Mouse (Mus musculus): Measurements from ENCODE around the gene Epb42. TPM values are rescaled to one million over a fixed set of nuclear protein-coding genes. Genes with fewer than 3 reads are reported as not detected.
"Not testable (repeated sequence)": the region's sequence is repeated elsewhere in the genome, so short reads cannot be mapped to it uniquely, and the experiment has no call there.

The Epb42 gene
- polyA plus RNA-seq, 1 experiment from 2014 or later, result 1.4 TPM

DNA sequence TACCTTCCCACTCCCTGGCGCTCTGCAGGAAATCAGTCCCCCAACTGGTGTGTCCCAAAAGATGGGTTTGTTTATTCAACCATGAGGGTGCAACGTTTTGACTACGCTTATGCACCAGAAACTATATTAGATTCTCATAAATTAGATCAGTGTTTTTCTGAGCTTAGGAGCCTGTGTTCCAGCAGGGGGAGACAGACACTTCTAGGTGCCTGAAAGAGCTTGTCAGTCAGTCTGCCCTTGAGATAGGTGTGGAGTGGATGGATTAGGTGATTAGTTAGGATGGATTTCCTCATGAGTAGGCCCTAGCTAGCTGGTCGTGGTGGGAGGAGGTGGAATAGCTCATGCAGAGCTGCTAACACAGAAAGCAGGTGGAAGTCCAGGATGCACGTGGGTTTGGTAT is 4.2 kb upstream of the Epb42 start:
- ATAC-seq, result peak; percentile 28
- 29% methylated on average over 5 of the region's 5 CpGs for WGBS

DNA sequence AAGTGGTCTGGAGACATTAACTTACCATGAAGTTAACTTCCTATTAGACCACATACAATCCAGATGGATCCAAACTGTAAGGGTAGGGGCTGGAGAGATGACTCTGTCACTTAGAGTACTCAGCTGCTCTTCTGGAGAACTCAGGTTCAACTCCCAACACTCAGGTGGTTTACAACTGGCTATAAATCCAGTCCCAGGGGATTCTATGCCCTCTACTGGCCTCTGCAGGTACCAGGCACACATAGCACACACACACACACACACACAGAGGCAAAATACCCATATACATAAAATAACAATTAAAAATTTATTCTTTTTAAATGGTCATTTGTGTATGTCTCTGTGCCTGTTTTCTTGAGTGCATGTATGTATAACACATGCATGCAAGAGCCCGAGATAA is 2.5 kb upstream of the Epb42 start:
- no peaks in the 10 kb centered on the region for H3K36me3 ChIP-seq (ENCODE audit: insufficient read depth, low read length)
- 95% methylated on average over 1 of the region's 1 CpGs for WGBS
- H3K4me3 ChIP-seq (ENCODE audit: low read depth, low read length), result no peak overlapping the region
- H3K27me3 ChIP-seq (replicated peaks; ENCODE audit: insufficient read depth, low read length), result no peaks in the 10 kb centered on the region
- H3K4me2 ChIP-seq (replicated peaks; ENCODE audit: low read depth, low read length), result no peak overlapping the region
- H3K9ac ChIP-seq (replicated peaks; ENCODE audit: low read depth), result no peak overlapping the region
- no peak for DNase-seq (ENCODE audit: low spot score)
- H3K9me3 ChIP-seq (ENCODE audit: low read length), result no peaks in the 10 kb centered on the region
- TF ChIP-seq CTCF (IDR thresholded peaks at IDR 0.05) (no peak), EP300 (IDR thresholded peaks at IDR 0.05) (no peak)
- no peak overlapping the region for H3K27ac ChIP-seq (ENCODE audit: low read length)
- no peak for ATAC-seq
- H3K4me1 ChIP-seq (ENCODE audit: insufficient read depth, low read depth, low read length), result no peaks in the 10 kb centered on the region

More for the DNA sequence above, 4.2 kb upstream of the Epb42 start:
- peak; percentile 78 for DNase-seq (ENCODE audit: low spot score)
- no peaks in the 10 kb centered on the region for H3K4me1 ChIP-seq (ENCODE audit: insufficient read depth, low read depth, low read length)
- no peaks in the 10 kb centered on the region for H3K27me3 ChIP-seq (replicated peaks; ENCODE audit: insufficient read depth, low read length)
- no peaks in the 10 kb centered on the region for H3K36me3 ChIP-seq (ENCODE audit: insufficient read depth, low read length)
- no peak overlapping the region for H3K27ac ChIP-seq (ENCODE audit: low read length)
- H3K9ac ChIP-seq (replicated peaks; ENCODE audit: low read depth), result no peak overlapping the region
- H3K4me2 ChIP-seq (replicated peaks; ENCODE audit: low read depth, low read length), result no peak overlapping the region
- TF ChIP-seq CTCF (IDR thresholded peaks at IDR 0.05) (peak; percentile 83), EP300 (IDR thresholded peaks at IDR 0.05) (no peak)
- no peaks in the 10 kb centered on the region for H3K9me3 ChIP-seq (ENCODE audit: low read length)
- H3K4me3 ChIP-seq (ENCODE audit: low read depth, low read length), result no peak overlapping the region

DNA sequence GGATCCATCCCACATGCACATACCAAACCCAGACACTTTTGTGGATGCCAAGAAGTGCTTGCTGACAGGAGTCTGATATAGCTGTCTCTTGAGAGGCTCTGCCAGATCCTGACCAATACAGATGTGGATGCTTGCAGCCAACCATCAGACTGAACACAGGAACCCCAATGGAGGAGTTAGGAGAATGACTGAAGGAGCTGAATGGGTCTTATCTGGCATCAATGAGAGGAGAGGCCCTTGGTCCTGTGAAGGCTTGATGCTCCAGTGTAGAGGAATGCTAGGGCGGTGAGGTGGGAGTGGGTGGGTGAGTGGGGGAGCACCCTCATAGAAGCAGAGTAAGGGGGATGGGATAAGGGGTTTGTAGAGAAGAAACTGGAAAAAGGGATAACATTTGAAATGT is 2.0 kb upstream of the Epb42 start:
- not testable (repeated sequence) for H3K4me2 ChIP-seq (replicated peaks; ENCODE audit: low read depth, low read length); H3K36me3 ChIP-seq (ENCODE audit: insufficient read depth, low read length); H3K4me3 ChIP-seq (ENCODE audit: low read depth, low read length); H3K9me3 ChIP-seq (ENCODE audit: low read length); ATAC-seq; H3K4me1 ChIP-seq (ENCODE audit: insufficient read depth, low read depth, low read length); DNase-seq (ENCODE audit: low spot score); H3K9ac ChIP-seq (replicated peaks; ENCODE audit: low read depth); H3K27ac ChIP-seq (ENCODE audit: low read length); H3K27me3 ChIP-seq (replicated peaks; ENCODE audit: insufficient read depth, low read length)
- WGBS, result 94% methylated on average over 1 of the region's 1 CpGs

DNA sequence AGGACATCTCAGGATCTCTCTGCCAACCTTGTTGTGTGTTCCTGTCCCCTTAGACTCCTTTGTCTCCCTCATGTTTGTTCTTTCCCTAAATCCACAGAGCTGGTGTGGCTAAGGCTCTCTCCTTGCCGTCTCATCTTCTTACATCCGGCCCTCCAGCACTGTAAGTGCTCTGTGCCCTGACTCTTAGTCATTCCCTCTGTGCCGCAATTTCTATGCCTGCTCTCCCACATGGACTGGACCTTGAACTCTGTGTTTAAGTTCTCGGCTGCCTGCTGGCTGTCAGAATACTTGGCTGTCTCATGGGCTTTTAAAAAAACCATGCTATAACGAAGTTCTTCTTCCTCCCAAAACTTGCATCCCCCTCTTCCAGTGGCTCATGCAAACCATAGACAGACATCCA is 14.0 kb downstream of the Epb42 start:
- no peak overlapping the region for H3K4me2 ChIP-seq (replicated peaks; ENCODE audit: low read depth, low read length)
- no peak overlapping the region for H3K27ac ChIP-seq (ENCODE audit: low read length)
- no peak for TF ChIP-seq EP300 (IDR thresholded peaks at IDR 0.05)
- TF ChIP-seq CTCF (IDR thresholded peaks at IDR 0.05), result no peak
- no peaks in the 10 kb centered on the region for H3K9me3 ChIP-seq (ENCODE audit: low read length)
- H3K9ac ChIP-seq (replicated peaks; ENCODE audit: low read depth), result no peak overlapping the region
- DNase-seq (ENCODE audit: low spot score) (no peak), ATAC-seq (no peak)
- WGBS, result 43% methylated on average over 5 of the region's 5 CpGs
- H3K4me1 ChIP-seq (ENCODE audit: insufficient read depth, low read depth, low read length), result no peaks in the 10 kb centered on the region
- H3K4me3 ChIP-seq (ENCODE audit: low read depth, low read length), result no peak overlapping the region
- H3K36me3 ChIP-seq (ENCODE audit: insufficient read depth, low read length), result no peaks in the 10 kb centered on the region
- H3K27me3 ChIP-seq (replicated peaks; ENCODE audit: insufficient read depth, low read length), result no peaks in the 10 kb centered on the region

DNA sequence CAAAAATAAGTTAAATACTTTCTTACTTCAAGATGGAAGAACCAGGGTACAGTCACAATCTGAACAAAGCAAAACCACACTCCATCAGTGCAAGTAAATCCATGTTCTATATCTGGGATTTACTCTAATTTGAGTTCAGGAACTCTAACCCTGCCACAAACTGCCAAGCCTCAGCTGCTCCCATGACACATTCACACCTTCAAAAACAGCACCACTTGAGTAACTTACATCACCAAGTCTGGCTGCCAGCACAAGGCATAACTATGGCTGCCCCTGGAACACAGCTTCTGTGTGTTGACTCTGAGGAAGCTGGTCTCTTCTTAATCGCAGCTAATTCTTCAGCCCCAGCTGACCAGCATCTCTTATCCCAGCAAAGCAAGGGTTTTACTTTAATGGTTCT is 19.7 kb downstream of the Epb42 start:
- DNase-seq (ENCODE audit: low spot score) (no peak), ATAC-seq (no peak)
- Histone ChIP-seq H3K4me2 (replicated peaks; ENCODE audit: low read depth, low read length) (no peak overlapping the region), H3K36me3 (ENCODE audit: insufficient read depth, low read length) (peaks cover 26% of the 10 kb centered on the region), H3K4me3 (ENCODE audit: low read depth, low read length) (no peak overlapping the region), H3K27me3 (replicated peaks; ENCODE audit: insufficient read depth, low read length) (no peaks in the 10 kb centered on the region), H3K9ac (replicated peaks; ENCODE audit: low read depth) (no peak overlapping the region), H3K9me3 (ENCODE audit: low read length) (no peaks in the 10 kb centered on the region), H3K4me1 (ENCODE audit: insufficient read depth, low read depth, low read length) (no peaks in the 10 kb centered on the region), H3K27ac (ENCODE audit: low read length) (no peak overlapping the region)
- 97% methylated on average over 1 of the region's 1 CpGs for WGBS
- TF ChIP-seq CTCF (IDR thresholded peaks at IDR 0.05) (no peak), EP300 (IDR thresholded peaks at IDR 0.05) (no peak)

DNA sequence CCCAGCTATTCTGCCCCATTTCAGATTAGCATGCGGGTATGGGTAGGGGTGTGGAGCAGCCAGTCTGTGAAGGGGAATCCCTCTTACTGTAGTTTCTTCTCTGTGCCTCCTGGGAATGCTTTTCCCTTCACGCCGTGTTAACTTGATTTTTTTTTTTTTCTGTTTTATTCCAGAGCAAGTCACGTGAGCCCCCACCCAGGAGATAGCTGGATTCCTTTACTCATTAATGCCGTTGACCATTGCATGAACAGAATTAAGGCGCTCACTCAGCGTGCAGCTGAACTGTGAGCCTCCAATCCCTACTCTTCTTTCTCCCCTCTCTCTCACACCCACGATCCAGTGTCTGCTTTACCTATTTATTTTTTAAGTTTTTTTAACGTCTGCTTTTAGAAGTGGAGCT is 20.6 kb downstream of the Epb42 start:
- ATAC-seq, result no peak
- WGBS, result 85% methylated on average over 9 of the region's 9 CpGs
- peaks cover 35% of the 10 kb centered on the region for H3K36me3 ChIP-seq (ENCODE audit: insufficient read depth, low read length)

DNA sequence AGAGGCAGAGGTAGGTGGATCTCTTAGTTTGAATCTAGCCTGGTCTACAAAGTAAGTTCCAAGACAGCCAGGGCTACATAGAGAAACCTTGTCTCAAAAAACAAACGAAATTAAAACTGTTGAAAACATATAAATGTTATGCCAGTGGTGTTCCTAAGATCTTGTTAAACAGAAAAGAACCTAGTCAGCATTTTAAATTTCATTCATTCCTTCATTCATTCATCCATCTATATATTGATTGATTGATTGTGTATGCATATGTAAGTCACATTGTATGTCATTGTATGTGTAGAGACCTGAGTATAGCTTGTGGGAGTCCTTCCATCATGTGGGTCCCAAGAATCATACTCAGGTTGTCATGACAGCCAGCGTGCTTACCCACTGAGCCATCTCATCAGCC is 21.4 kb downstream of the Epb42 start:
- Histone ChIP-seq H3K4me1 (ENCODE audit: insufficient read depth, low read depth, low read length) (no peaks in the 10 kb centered on the region), H3K27ac (ENCODE audit: low read length) (no peak overlapping the region), H3K4me2 (replicated peaks; ENCODE audit: low read depth, low read length) (no peak overlapping the region), H3K36me3 (ENCODE audit: insufficient read depth, low read length) (peaks cover 38% of the 10 kb centered on the region), H3K27me3 (replicated peaks; ENCODE audit: insufficient read depth, low read length) (no peaks in the 10 kb centered on the region), H3K9ac (replicated peaks; ENCODE audit: low read depth) (no peak overlapping the region), H3K4me3 (ENCODE audit: low read depth, low read length) (no peak overlapping the region), H3K9me3 (ENCODE audit: low read length) (no peaks in the 10 kb centered on the region)
- no peak for DNase-seq (ENCODE audit: low spot score)
- ATAC-seq, result no peak
- WGBS, result 82% methylated on average over 2 of the region's 2 CpGs
- TF ChIP-seq CTCF (IDR thresholded peaks at IDR 0.05) (no peak), EP300 (IDR thresholded peaks at IDR 0.05) (no peak)

More for the DNA sequence above, 20.6 kb downstream of the Epb42 start:
- Histone ChIP-seq H3K4me1 (ENCODE audit: insufficient read depth, low read depth, low read length) (no peaks in the 10 kb centered on the region), H3K9me3 (ENCODE audit: low read length) (no peaks in the 10 kb centered on the region), H3K4me2 (replicated peaks; ENCODE audit: low read depth, low read length) (no peak overlapping the region), H3K9ac (replicated peaks; ENCODE audit: low read depth) (no peak overlapping the region), H3K27me3 (replicated peaks; ENCODE audit: insufficient read depth, low read length) (no peaks in the 10 kb centered on the region), H3K27ac (ENCODE audit: low read length) (no peak overlapping the region), H3K4me3 (ENCODE audit: low read depth, low read length) (no peak overlapping the region)
- DNase-seq (ENCODE audit: low spot score), result no peak
- TF ChIP-seq EP300 (IDR thresholded peaks at IDR 0.05) (no peak), CTCF (IDR thresholded peaks at IDR 0.05) (no peak)
